Mouse (Mus musculus): ENCODE results near the gene Gse1. TPM values are rescaled to one million over a fixed set of nuclear protein-coding genes. Genes with fewer than 3 reads are reported as not detected.

Gene Gse1
- total and polyA plus RNA-seq, 3 experiments: 23.6 to 128 (median 66.9) TPM

- 0 out of 2 replicates have a peak, but pooled peaks have one; percentile 23 for TF ChIP-seq ELF1 (IDR thresholded peaks at IDR 0.05; ENCODE audit: low read depth, low read length)
- TF ChIP-seq USF1 (IDR thresholded peaks at IDR 0.05; ENCODE audit: low read depth, low read length): peak; percentile 65
- TF ChIP-seq ZNF384 (IDR thresholded peaks at IDR 0.05; ENCODE audit: low read depth, low read length): no peak
Observed at GRCm38 (mm10) chr8:120276891-120277426, 48.7 kb downstream of the Gse1 start (continued).

GRCm38 (mm10) chr8:120278009-120278408, 49.8 kb downstream of the Gse1 start:
- no peaks in the 10 kb centered on the region for H3K9me3 ChIP-seq (replicated peaks; ENCODE audit: insufficient read depth, low read length)
- H3K9ac ChIP-seq (ENCODE audit: control insufficient read depth, low read depth, low read length, poor library complexity, severe bottlenecking): no peak overlapping the region
- TF ChIP-seq MAX (IDR thresholded peaks at IDR 0.05; ENCODE audit: low read length) (no peak), JUND (IDR thresholded peaks at IDR 0.05; ENCODE audit: low read depth, low read length) (no peak), UBTF (IDR thresholded peaks at IDR 0.05; ENCODE audit: borderline replicate concordance, insufficient read depth, low read depth, low read length) (no peak), ETS1 (IDR thresholded peaks at IDR 0.05; ENCODE audit: low read depth, low read length) (no peak), HCFC1 (IDR thresholded peaks at IDR 0.05; ENCODE audit: low read depth, low read length) (no peak), KAT2A (conservative IDR thresholded peaks at IDR 0.05; ENCODE audit: low read depth, low read length) (no peak), GATA1 (IDR thresholded peaks at IDR 0.05; ENCODE audit: low read depth, low read length) (no peak), MYC (IDR thresholded peaks at IDR 0.05; ENCODE audit: low read depth, low read length) (no peak)
- DNase-seq (ENCODE audit: low read depth, low spot score): no peak
- H3K27me3 ChIP-seq (ENCODE audit: control insufficient read depth in 1 of 2, insufficient read depth in 2 of 2, low read length in 2 of 2): no peaks in the 10 kb centered on the region
- no peak overlapping the region for H3K4me3 ChIP-seq (ENCODE audit: control insufficient read depth in 1 of 2, insufficient read depth in 1 of 2, low read depth in 2 of 2, low read length in 2 of 2)
- H3K79me2 ChIP-seq (ENCODE audit: control insufficient read depth, insufficient read depth, low read length, poor library complexity): no peaks in the 10 kb centered on the region
- H3K36me3 ChIP-seq (ENCODE audit: control insufficient read depth in 1 of 2, insufficient read depth in 2 of 2, low read length in 2 of 2): peaks cover 0 to 3% of the 10 kb centered on the region in 2 experiments; a peak in 1 of 4 replicates
- H3K4me1 ChIP-seq (ENCODE audit: control insufficient read depth in 1 of 2, insufficient read depth in 2 of 2, low read length in 2 of 2): peaks cover 0 to 9% of the 10 kb centered on the region in 2 experiments; a peak in 2 of 4 replicates
- H3K27ac ChIP-seq (ENCODE audit: control insufficient read depth, low read depth, low read length): no peak overlapping the region

GRCm38 (mm10) chr8:120279418-120279817, 51.2 kb downstream of the Gse1 start:
- no peaks in the 10 kb centered on the region for H3K9me3 ChIP-seq (replicated peaks; ENCODE audit: insufficient read depth, low read length)
- TF ChIP-seq CTCF (IDR thresholded peaks at IDR 0.05 in 2 of 3, conservative IDR thresholded peaks at IDR 0.05 in 1 of 3; ENCODE audit: control insufficient read depth in 1 of 3, insufficient read depth in 1 of 3, low read depth in 2 of 3, low read length in 3 of 3, poor library complexity in 1 of 3, severe bottlenecking in 1 of 3): no peak
- TF ChIP-seq MXI1 (IDR thresholded peaks at IDR 0.05; ENCODE audit: low read depth, low read length): no peak
- no peak for TF ChIP-seq RCOR1 (IDR thresholded peaks at IDR 0.05; ENCODE audit: low read depth, low read length)
- TF ChIP-seq GATA1 (IDR thresholded peaks at IDR 0.05; ENCODE audit: low read depth, low read length): no peak
- no peak for TF ChIP-seq MAFK (IDR thresholded peaks at IDR 0.05; ENCODE audit: borderline replicate concordance, low read depth, low read length)
- TF ChIP-seq MAZ (IDR thresholded peaks at IDR 0.05; ENCODE audit: low read depth, low read length): no peak
- TF ChIP-seq USF2 (IDR thresholded peaks at IDR 0.05; ENCODE audit: borderline replicate concordance in 1 of 2, insufficient read depth in 1 of 2, low read depth in 1 of 2, low read length in 2 of 2): no peak
- TF ChIP-seq CHD1 (IDR thresholded peaks at IDR 0.05; ENCODE audit: low read depth, low read length): no peak
- no peak for TF ChIP-seq USF1 (IDR thresholded peaks at IDR 0.05; ENCODE audit: low read depth, low read length)
- TF ChIP-seq CHD2 (IDR thresholded peaks at IDR 0.05; ENCODE audit: low read length): no peak
- TF ChIP-seq MYB (IDR thresholded peaks at IDR 0.05; ENCODE audit: low read depth, low read length): no peak
- TF ChIP-seq UBTF (IDR thresholded peaks at IDR 0.05; ENCODE audit: borderline replicate concordance, insufficient read depth, low read depth, low read length): no peak
- no peak for TF ChIP-seq POLR2AphosphoS2 (IDR thresholded peaks at IDR 0.05; ENCODE audit: low read length)
- no peak for TF ChIP-seq TBP (IDR thresholded peaks at IDR 0.05; ENCODE audit: low read depth, low read length)
- no peak for TF ChIP-seq SMC3 (IDR thresholded peaks at IDR 0.05; ENCODE audit: low read depth, low read length)
- no peak overlapping the region for H3K9ac ChIP-seq (ENCODE audit: control insufficient read depth, low read depth, low read length, poor library complexity, severe bottlenecking)
- H3K4me3 ChIP-seq (ENCODE audit: control insufficient read depth in 1 of 2, insufficient read depth in 1 of 2, low read depth in 2 of 2, low read length in 2 of 2): no peak overlapping the region
- no peaks in the 10 kb centered on the region for H3K79me2 ChIP-seq (ENCODE audit: control insufficient read depth, insufficient read depth, low read length, poor library complexity)
- H3K27me3 ChIP-seq (ENCODE audit: control insufficient read depth in 1 of 2, insufficient read depth in 2 of 2, low read length in 2 of 2): no peaks in the 10 kb centered on the region
- peaks cover 0 to 3% of the 10 kb centered on the region in 2 experiments; a peak in 1 of 4 replicates for H3K36me3 ChIP-seq (ENCODE audit: control insufficient read depth in 1 of 2, insufficient read depth in 2 of 2, low read length in 2 of 2)
- no peak overlapping the region for H3K27ac ChIP-seq (ENCODE audit: control insufficient read depth, low read depth, low read length)
- H3K4me1 ChIP-seq (ENCODE audit: control insufficient read depth in 1 of 2, insufficient read depth in 2 of 2, low read length in 2 of 2): peaks cover 0 to 9% of the 10 kb centered on the region in 2 experiments; a peak in 2 of 4 replicates
- no peak for DNase-seq (ENCODE audit: low read depth, low spot score)

Measured in MEL (cell line).